Mouse (Mus musculus): ENCODE results near the gene Tat.

GRCm38 (mm10) chr8:109963421-109963820 is 26.8 kb upstream of the Tat start:
- TF ChIP-seq EP300 (IDR thresholded peaks at IDR 0.05): no peak
- TF ChIP-seq CTCF (IDR thresholded peaks at IDR 0.05): no peak
